Mouse (Mus musculus): ENCODE results near the gene Rcvrn. TPM values are rescaled to one million over a fixed set of nuclear protein-coding genes. Genes with fewer than 3 reads are reported as not detected.

Gene Rcvrn
- polyA plus RNA-seq, 1 experiment from 2014 or later, result not detected

GRCm38 (mm10) chr11:67733726-67734125 is 38.6 kb downstream of the Rcvrn start:
- no peak overlapping the region for H3K4me2 ChIP-seq (ENCODE audit: low read depth, low read length)
- H3K36me3 ChIP-seq (ENCODE audit: control insufficient read depth, insufficient read depth, low read length), result no peaks in the 10 kb centered on the region
- no peak overlapping the region for H3K27ac ChIP-seq (ENCODE audit: low read length)
- no peaks in the 10 kb centered on the region for H3K27me3 ChIP-seq (ENCODE audit: control insufficient read depth, insufficient read depth, low read depth, low read length)
- ATAC-seq (ENCODE audit: low read depth), result no peak
- no peaks in the 10 kb centered on the region for H3K4me1 ChIP-seq (replicated peaks; ENCODE audit: control insufficient read depth, insufficient read depth, low read length)
- no peak overlapping the region for H3K9ac ChIP-seq (ENCODE audit: low read length)
- no peak overlapping the region for H3K4me3 ChIP-seq (ENCODE audit: low read length)
- 56% methylated on average over 1 of the region's 1 CpGs for WGBS
- no peaks in the 10 kb centered on the region for H3K9me3 ChIP-seq (ENCODE audit: control insufficient read depth, low read length)

GRCm38 (mm10) chr11:67734597-67734996 is 39.5 kb downstream of the Rcvrn start:
- no peaks in the 10 kb centered on the region for H3K36me3 ChIP-seq (ENCODE audit: control insufficient read depth, insufficient read depth, low read length)
- 55% methylated on average over 3 of the region's 3 CpGs for WGBS
- H3K27me3 ChIP-seq (ENCODE audit: control insufficient read depth, insufficient read depth, low read depth, low read length), result no peaks in the 10 kb centered on the region
- H3K4me2 ChIP-seq (ENCODE audit: low read depth, low read length), result no peak overlapping the region
- no peaks in the 10 kb centered on the region for H3K9me3 ChIP-seq (ENCODE audit: control insufficient read depth, low read length)
- H3K9ac ChIP-seq (ENCODE audit: low read length), result no peak overlapping the region
- no peaks in the 10 kb centered on the region for H3K4me1 ChIP-seq (replicated peaks; ENCODE audit: control insufficient read depth, insufficient read depth, low read length)
- no peak overlapping the region for H3K27ac ChIP-seq (ENCODE audit: low read length)
- no peak for ATAC-seq (ENCODE audit: low read depth)
- no peak overlapping the region for H3K4me3 ChIP-seq (ENCODE audit: low read length)

- Histone ChIP-seq H3K4me1 (replicated peaks; ENCODE audit: control insufficient read depth, insufficient read depth, low read length) (no peaks in the 10 kb centered on the region), H3K9ac (ENCODE audit: low read length) (no peak overlapping the region)
- 74% methylated on average over 6 of the region's 6 CpGs for WGBS
These were observed 43.2 kb downstream of the Rcvrn start for GRCm38 (mm10) chr11:67738345-67738744.

GRCm38 (mm10) chr11:67738846-67739490 is 43.8 kb downstream of the Rcvrn start:
- WGBS, result 51% methylated on average over 5 of the region's 5 CpGs
- no peaks in the 10 kb centered on the region for H3K9me3 ChIP-seq (ENCODE audit: control insufficient read depth, low read length)
- H3K36me3 ChIP-seq (ENCODE audit: control insufficient read depth, insufficient read depth, low read length), result no peaks in the 10 kb centered on the region
- H3K27me3 ChIP-seq (ENCODE audit: control insufficient read depth, insufficient read depth, low read depth, low read length), result no peaks in the 10 kb centered on the region
- ATAC-seq (ENCODE audit: low read depth), result no peak
- no peak overlapping the region for H3K4me2 ChIP-seq (ENCODE audit: low read depth, low read length)
- H3K4me3 ChIP-seq (ENCODE audit: low read length), result no peak overlapping the region
- no peak overlapping the region for H3K9ac ChIP-seq (ENCODE audit: low read length)
- no peaks in the 10 kb centered on the region for H3K4me1 ChIP-seq (replicated peaks; ENCODE audit: control insufficient read depth, insufficient read depth, low read length)
- no peak overlapping the region for H3K27ac ChIP-seq (ENCODE audit: low read length)

More at GRCm38 (mm10) chr11:67738345-67738744, 43.2 kb downstream of the Rcvrn start:
- no peaks in the 10 kb centered on the region for H3K9me3 ChIP-seq (ENCODE audit: control insufficient read depth, low read length)
- no peak overlapping the region for H3K27ac ChIP-seq (ENCODE audit: low read length)
- H3K36me3 ChIP-seq (ENCODE audit: control insufficient read depth, insufficient read depth, low read length), result no peaks in the 10 kb centered on the region
- no peaks in the 10 kb centered on the region for H3K27me3 ChIP-seq (ENCODE audit: control insufficient read depth, insufficient read depth, low read depth, low read length)
- no peak for ATAC-seq (ENCODE audit: low read depth)
- H3K4me3 ChIP-seq (ENCODE audit: low read length), result no peak overlapping the region
- no peak overlapping the region for H3K4me2 ChIP-seq (ENCODE audit: low read depth, low read length)

- Histone ChIP-seq H3K4me1 (replicated peaks; ENCODE audit: control insufficient read depth, insufficient read depth, low read length) (no peaks in the 10 kb centered on the region), H3K4me3 (ENCODE audit: low read length) (no peak overlapping the region), H3K9me3 (ENCODE audit: control insufficient read depth, low read length) (no peaks in the 10 kb centered on the region), H3K4me2 (ENCODE audit: low read depth, low read length) (no peak overlapping the region), H3K27me3 (ENCODE audit: control insufficient read depth, insufficient read depth, low read depth, low read length) (no peaks in the 10 kb centered on the region), H3K9ac (ENCODE audit: low read length) (no peak overlapping the region), H3K27ac (ENCODE audit: low read length) (no peak overlapping the region), H3K36me3 (ENCODE audit: control insufficient read depth, insufficient read depth, low read length) (no peaks in the 10 kb centered on the region)
- no peak for ATAC-seq (ENCODE audit: low read depth)
These were observed 46.4 kb downstream of the Rcvrn start for GRCm38 (mm10) chr11:67741569-67741968.

Other genes with a start within 250 kb of the Rcvrn start
- gene Gas7, start 239.9 kb upstream of the Rcvrn start, polyA plus RNA-seq (2015; fragmentation: Nextera tagmentation; extraction: Ambion mirVana), result 11.7 and 13.5 TPM in 2 replicates
- gene Glp2r, start 75.8 kb downstream of the Rcvrn start, polyA plus RNA-seq (2015; fragmentation: Nextera tagmentation; extraction: Ambion mirVana), result 0.18 and 0.21 TPM in 2 replicates
- not detected in 2 replicates for gene Gsg1l2, start 79.3 kb downstream of the Rcvrn start, polyA plus RNA-seq (2015; fragmentation: Nextera tagmentation; extraction: Ambion mirVana)
- gene Dhrs7c, start 102.9 kb downstream of the Rcvrn start, polyA plus RNA-seq (2015; fragmentation: Nextera tagmentation; extraction: Ambion mirVana), result 1.1 and 1.7 TPM in 2 replicates
- gene Usp43, start 226.8 kb downstream of the Rcvrn start, polyA plus RNA-seq (2015; fragmentation: Nextera tagmentation; extraction: Ambion mirVana), result 3.1 and 3.7 TPM in 2 replicates